ENCODE assay signal across 8 mouse cellular contexts in the genomic region with DNA sequence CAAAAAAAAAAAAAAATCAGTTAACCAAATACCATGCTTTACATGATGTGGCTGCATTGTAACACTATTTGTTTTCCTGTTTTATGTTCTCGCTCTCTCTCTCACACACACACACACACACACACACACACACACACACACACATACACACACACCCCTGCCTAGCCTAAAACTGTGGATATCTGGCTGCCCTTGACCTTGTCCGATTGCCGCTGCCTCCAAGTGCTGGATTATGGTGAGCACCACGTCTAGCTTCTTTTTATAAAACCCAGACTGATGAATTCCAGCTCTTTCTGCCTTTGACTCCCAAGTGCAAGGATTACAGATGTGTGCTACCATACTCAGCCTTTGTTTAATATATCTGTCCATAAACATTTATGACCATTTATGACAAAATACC. TPM values are rescaled to one million over a fixed set of nuclear protein-coding genes. Genes with fewer than 3 reads are reported as not detected.
A peak's percentile ranks its signal among the peaks of the same experiment; 100 is the strongest.
DNase-seq lines count a peak whose midpoint lies in the region; ATAC-seq and TF ChIP-seq lines count a peak whose summit lies in the region.

No protein-coding gene starts in this region.

- TF ChIP-seq EP300 in heart, adult 2 months (IDR thresholded peaks at IDR 0.05; ENCODE audit: insufficient read depth, low read depth, low read length) = no peak

- ATAC-seq in heart, embryonic 11.5 days (replicated peaks; ENCODE audit: insufficient number of reproducible peaks, low FRiP score, low TSS enrichment) = no peak
- ATAC-seq in limb, embryonic 14.5 days (ENCODE audit: low FRiP score, low read depth) = no peak

- H3K27ac ChIP-seq in heart, embryonic 11.5 days (ENCODE audit: low read depth, low read length) = no peak overlapping the region
- H3K27ac ChIP-seq in heart, adult 2 months = no peak overlapping the region
- H3K27ac ChIP-seq in limb, embryonic 14.5 days (replicated peaks; ENCODE audit: low read depth, low read length) = no peak overlapping the region

- no peak for DNase-seq in heart, adult 2 months
- peak; percentile 25 for DNase-seq in ovary, adult 18-20 months (ENCODE audit: low spot score)
- no peak for DNase-seq in ovary, postnatal 10 days (ENCODE audit: low spot score)
- no peak for DNase-seq in limb, embryonic 14.5 days (ENCODE audit: low spot score)
- no peak for DNase-seq in right cerebral cortex, postnatal 25 days
- no peak for DNase-seq in urinary bladder, postnatal 10 days (ENCODE audit: low spot score)
- no peak for DNase-seq in lung, postnatal 14 days

- no peak overlapping the region for H3K9ac ChIP-seq in heart, embryonic 11.5 days (ENCODE audit: low read depth, low read length)
- no peak overlapping the region for H3K9ac ChIP-seq in heart, adult 2 months (ENCODE audit: low read depth, low read length)
- H3K9ac ChIP-seq in limb, embryonic 14.5 days (ENCODE audit: low read depth, low read length, severe bottlenecking) = no peak overlapping the region

- TF ChIP-seq POLR2A in heart, adult 2 months (IDR thresholded peaks at IDR 0.05; ENCODE audit: insufficient read depth, low read depth, low read length) = no peak
- TF ChIP-seq POLR2A in limb, embryonic 14.5 days (IDR thresholded peaks at IDR 0.05; ENCODE audit: borderline replicate concordance, extremely low read depth, insufficient read depth, insufficient read length) = no peak

- H3K4me1 ChIP-seq in heart, embryonic 11.5 days (ENCODE audit: control insufficient read depth, insufficient read depth, low read length) = peaks cover 19% of the 10 kb centered on the region
- H3K4me1 ChIP-seq in heart, adult 2 months (ENCODE audit: control insufficient read depth, insufficient read depth, low read length) = peaks cover 4% of the 10 kb centered on the region
- H3K4me1 ChIP-seq in limb, embryonic 14.5 days (ENCODE audit: control insufficient read depth, insufficient read depth, low read length) = peaks cover 13% of the 10 kb centered on the region

- H3K79me2 ChIP-seq in heart, adult 2 months (replicated peaks; ENCODE audit: control insufficient read depth, insufficient read depth, low read length) = peaks cover 7% of the 10 kb centered on the region

- intact Hi-C loops in heart, adult 2 months (cut with DNase I) = no loop called here

- TF ChIP-seq CTCF in heart, adult 2 months (IDR thresholded peaks at IDR 0.05) = no peak

- no peaks in the 10 kb centered on the region for H3K36me3 ChIP-seq in heart, embryonic 11.5 days (ENCODE audit: control insufficient read depth, insufficient read depth, low read length)
- peaks cover 2% of the 10 kb centered on the region; the same call in 1 of the 2 replicates for H3K36me3 ChIP-seq in heart, adult 2 months (ENCODE audit: control insufficient read depth, insufficient read depth, low read length)
- H3K36me3 ChIP-seq in limb, embryonic 14.5 days (ENCODE audit: control insufficient read depth, insufficient read depth, low read length) = peaks cover 8% of the 10 kb centered on the region

- H3K27me3 ChIP-seq in heart, embryonic 11.5 days (ENCODE audit: control insufficient read depth, insufficient read depth, low read length) = no peaks in the 10 kb centered on the region
- H3K27me3 ChIP-seq in heart, adult 2 months (ENCODE audit: control insufficient read depth, insufficient read depth, low read length) = no peaks in the 10 kb centered on the region
- no peaks in the 10 kb centered on the region for H3K27me3 ChIP-seq in limb, embryonic 14.5 days (ENCODE audit: control insufficient read depth, insufficient read depth, low read length)

- H3K9me3 ChIP-seq in heart, embryonic 11.5 days (replicated peaks; ENCODE audit: control insufficient read depth, low read length) = no peaks in the 10 kb centered on the region
- H3K9me3 ChIP-seq in limb, embryonic 14.5 days (ENCODE audit: control insufficient read depth, low read length) = no peaks in the 10 kb centered on the region

- 80% methylated on average over 4 of the region's 4 CpGs for WGBS in heart, embryonic 11.5 days (ENCODE audit: insufficient replicate concordance)
- 66% methylated on average over 4 of the region's 4 CpGs for WGBS in heart, adult 2 months
- 74% methylated on average over 4 of the region's 4 CpGs for WGBS in limb, embryonic 14.5 days

- peak overlapping the region; percentile 88 for H3K4me2 ChIP-seq in heart, embryonic 11.5 days
- H3K4me2 ChIP-seq in limb, embryonic 14.5 days (replicated peaks; ENCODE audit: low read depth, low read length, severe bottlenecking) = 0 out of 2 replicates have a peak overlapping the region, but pooled peaks have one; percentile 79

- 0 out of 2 replicates have a peak overlapping the region, but pooled peaks have one; percentile 90 for H3K4me3 ChIP-seq in heart, embryonic 11.5 days (ENCODE audit: low read depth, low read length)
- H3K4me3 ChIP-seq in heart, adult 2 months = no peak overlapping the region; the same call in 1 of the 2 replicates
- H3K4me3 ChIP-seq in limb, embryonic 14.5 days (replicated peaks; ENCODE audit: low read length) = no peak overlapping the region

RNA-seq across cellular contexts. Expression of a gene that starts 1.6 kb away (rescaled TPM):
- 65.4 and 66.9 TPM in 2 replicates for polyA plus RNA-seq in heart, embryonic 11.5 days (2014; fragmentation: Nextera tagmentation; extraction: Ambion mirVana)
- total RNA-seq in heart, adult 2 months (2021) = 10 to 100 TPM; 49.5 to 50.3 TPM
- polyA plus RNA-seq in heart, adult 2 months (2012; rRNA removed) = 91.2 and 107 TPM in 2 replicates
- 68.7 and 90.5 TPM in 2 replicates for polyA plus RNA-seq in limb, embryonic 14.5 days (2012; rRNA removed)
- polyA plus RNA-seq in limb, embryonic 14.5 days (2014; fragmentation: Nextera tagmentation; extraction: Ambion mirVana) = 76.4 and 82.9 TPM in 2 replicates

RNA-seq across cellular contexts. Expression of a gene that starts 2.5 kb away (rescaled TPM):
- polyA plus RNA-seq in heart, embryonic 11.5 days (2014; fragmentation: Nextera tagmentation; extraction: Ambion mirVana) = 69.4 and 85.1 TPM in 2 replicates
- 100 to 1,000 TPM; 107 to 121 TPM for total RNA-seq in heart, adult 2 months (2021)
- 46.1 and 77.8 TPM in 2 replicates for polyA plus RNA-seq in heart, adult 2 months (2012; rRNA removed)
- polyA plus RNA-seq in limb, embryonic 14.5 days (2012; rRNA removed) = 179 and 225 TPM in 2 replicates
- 73.3 and 74.1 TPM in 2 replicates for polyA plus RNA-seq in limb, embryonic 14.5 days (2014; fragmentation: Nextera tagmentation; extraction: Ambion mirVana)

RNA-seq across cellular contexts. Expression of a gene that starts 42.8 kb away (rescaled TPM):
- 15.7 and 19.0 TPM in 2 replicates for polyA plus RNA-seq in heart, embryonic 11.5 days (2014; fragmentation: Nextera tagmentation; extraction: Ambion mirVana)
- 1 to 10 TPM; 5.6 to 7.6 TPM for total RNA-seq in heart, adult 2 months (2021)
- polyA plus RNA-seq in heart, adult 2 months (2012; rRNA removed) = 9.5 and 11.4 TPM in 2 replicates
- 15.9 and 17.0 TPM in 2 replicates for polyA plus RNA-seq in limb, embryonic 14.5 days (2012; rRNA removed)
- polyA plus RNA-seq in limb, embryonic 14.5 days (2014; fragmentation: Nextera tagmentation; extraction: Ambion mirVana) = 21.3 and 26.0 TPM in 2 replicates
